In genomic region chr6:30081339-30081738, GRCm38 (mm10) we compare ENCODE assay signal across 9 mouse cellular contexts. TPM values are rescaled to one million over a fixed set of nuclear protein-coding genes. Genes with fewer than 3 reads are reported as not detected.
DNase-seq lines count a peak whose midpoint lies in the region; ATAC-seq and TF ChIP-seq lines count a peak whose summit lies in the region.
"Had no signal": no experiment of that assay in that cellular context is flagged by ENCODE, and none has a peak within 500 bp of the region (broad histone marks: within the 10 kb centered on the region; RNA-seq: fewer than 3 reads in every experiment).

No protein-coding gene starts in this region.

- WGBS in heart, postnatal 0 days = 72% methylated on average over 3 of the region's 3 CpGs
- 87% methylated on average over 3 of the region's 3 CpGs for WGBS in heart, embryonic 10.5 days
- 74% methylated on average over 3 of the region's 3 CpGs for WGBS in forebrain, embryonic 16.5 days

- intact Hi-C loops in heart, postnatal 10 days (cut with DNase I) = loop anchor here (1.0 to 2.0 kb wide), 2 partner anchors 229 to 249 kb away; no protein-coding TSS in a partner anchor

- H3K36me3 ChIP-seq in heart, postnatal 0 days (replicated peaks; ENCODE audit: control insufficient read depth, insufficient read depth, low read length) = no peaks in the 10 kb centered on the region
- H3K36me3 ChIP-seq in heart, embryonic 10.5 days = no peaks in the 10 kb centered on the region
- no peaks in the 10 kb centered on the region for H3K36me3 ChIP-seq in forebrain, embryonic 16.5 days (ENCODE audit: control insufficient read depth, insufficient read depth)
- H3K36me3 ChIP-seq: heart, embryonic 15.5 days had no signal

- peak; percentile 60 for TF ChIP-seq CTCF in heart, postnatal 0 days (IDR thresholded peaks at IDR 0.05; ENCODE audit: low read depth)

- no peak overlapping the region for H3K27ac ChIP-seq in heart, postnatal 0 days (ENCODE audit: low read depth)
- no peak overlapping the region for H3K27ac ChIP-seq in heart, embryonic 10.5 days
- H3K27ac ChIP-seq in forebrain, embryonic 16.5 days (ENCODE audit: low read length) = no peak overlapping the region
- H3K27ac ChIP-seq: heart, embryonic 15.5 days had no signal

- peak; percentile 20 for DNase-seq in heart, postnatal 0 days (ENCODE audit: low spot score)
- DNase-seq in heart, embryonic 10.5 days (ENCODE audit: low spot score) = no peak
- DNase-seq in thymus, postnatal 14 days = peak; percentile 25
- no peak for DNase-seq in thymus, postnatal 4 days
- peak; percentile 54 to 73 for DNase-seq in heart, postnatal 10 days
- DNase-seq in naive thymus-derived CD4-positive, alpha-beta T cell, adult 2 months (ENCODE audit: low read depth) = peak; percentile 55

- peaks cover 15% of the 10 kb centered on the region for H3K4me1 ChIP-seq in heart, postnatal 0 days (ENCODE audit: control insufficient read depth, insufficient read depth)
- H3K4me1 ChIP-seq in heart, embryonic 10.5 days = peaks cover 31% of the 10 kb centered on the region
- H3K4me1 ChIP-seq in forebrain, embryonic 16.5 days (replicated peaks; ENCODE audit: control insufficient read depth, insufficient read depth, low read length) = peaks cover 14% of the 10 kb centered on the region; the same call in 1 of the 2 replicates

- H3K9me3 ChIP-seq in heart, postnatal 0 days (replicated peaks; ENCODE audit: control insufficient read depth, low read length) = no peaks in the 10 kb centered on the region
- no peaks in the 10 kb centered on the region for H3K9me3 ChIP-seq in heart, embryonic 10.5 days
- no peaks in the 10 kb centered on the region for H3K9me3 ChIP-seq in forebrain, embryonic 16.5 days (ENCODE audit: control insufficient read depth, low read length)
- H3K9me3 ChIP-seq: heart, embryonic 15.5 days had no signal

- H3K4me2 ChIP-seq in heart, postnatal 0 days (ENCODE audit: low read depth, low read length) = no peak overlapping the region
- no peak overlapping the region for H3K4me2 ChIP-seq in forebrain, embryonic 16.5 days (ENCODE audit: low read length)
- H3K4me2 ChIP-seq: heart, embryonic 15.5 days had no signal

- TF ChIP-seq EP300 in heart, postnatal 0 days (IDR thresholded peaks at IDR 0.05; ENCODE audit: low read depth) = no peak

- no peak overlapping the region for H3K4me3 ChIP-seq in heart, postnatal 0 days (ENCODE audit: low read depth, low read length)
- no peak overlapping the region for H3K4me3 ChIP-seq in heart, embryonic 10.5 days
- no peak overlapping the region for H3K4me3 ChIP-seq in forebrain, embryonic 16.5 days (replicated peaks; ENCODE audit: low read length)
- H3K4me3 ChIP-seq: heart, embryonic 15.5 days had no signal

- no peak overlapping the region for H3K9ac ChIP-seq in heart, postnatal 0 days (replicated peaks; ENCODE audit: low read depth, low read length)
- no peak overlapping the region for H3K9ac ChIP-seq in forebrain, embryonic 16.5 days (replicated peaks; ENCODE audit: low read depth, low read length)
- H3K9ac ChIP-seq: heart, embryonic 15.5 days had no signal

- ATAC-seq in heart, postnatal 0 days (ENCODE audit: insufficient read depth, low read depth) = no peak
- ATAC-seq in erythroid progenitor cell, adult 5-6 weeks (replicated peaks; ENCODE audit: low FRiP score, poor library complexity, severe bottlenecking) = no peak
- ATAC-seq in forebrain, embryonic 16.5 days = no peak

- H3K27me3 ChIP-seq in heart, postnatal 0 days (ENCODE audit: control insufficient read depth, insufficient read depth, low read length) = no peaks in the 10 kb centered on the region
- H3K27me3 ChIP-seq in heart, embryonic 10.5 days (ENCODE audit: insufficient read depth, poor library complexity, severe bottlenecking) = no peaks in the 10 kb centered on the region
- no peaks in the 10 kb centered on the region for H3K27me3 ChIP-seq in forebrain, embryonic 16.5 days (replicated peaks; ENCODE audit: control insufficient read depth, insufficient read depth, low read length)
- H3K27me3 ChIP-seq: heart, embryonic 15.5 days had no signal

RNA-seq across cellular contexts. Expression of gene Nrf1, which starts 33.6 kb away (rescaled TPM):
- total RNA-seq in heart, postnatal 0 days (2014; rRNA removed; ENCODE audit: low replicate concordance) = 77.8 and 90.1 TPM in 2 replicates
- polyA plus RNA-seq in heart, postnatal 0 days (2015; fragmentation: Nextera tagmentation; extraction: Ambion mirVana) = 13.1 and 14.1 TPM in 2 replicates
- 52.5 and 61.7 TPM in 2 replicates for polyA plus RNA-seq in heart, embryonic 10.5 days (2016; fragmentation: Nextera tagmentation; extraction: Ambion mirVana)
- total RNA-seq in heart, postnatal 10 days (2021) = 10 to 100 TPM; 19.5 to 22.6 TPM
- total RNA-seq in erythroid progenitor cell, adult 5-6 weeks (2015; ENCODE audit: low replicate concordance) = 100 and 118 TPM in 2 replicates
- 142 and 175 TPM in 2 replicates for total RNA-seq in erythroid progenitor cell, adult 5-6 weeks (2017; ENCODE audit: low replicate concordance)
- 54.6 and 57.4 TPM in 2 replicates for polyA plus RNA-seq in forebrain, embryonic 16.5 days (2015; fragmentation: Nextera tagmentation; extraction: Ambion mirVana)

Comparison
In these comparisons a context has a peak if more than half of its experiments do, and no peak if none do; other contexts are left out.
1. DNase-seq: peak in heart, postnatal 0 days (single experiment), thymus, postnatal 14 days (single experiment), heart, postnatal 10 days (2 of 2) and naive thymus-derived CD4-positive, alpha-beta T cell, adult 2 months (single experiment); none in heart, embryonic 10.5 days (single experiment) and thymus, postnatal 4 days (single experiment).